Mouse (Mus musculus): Measurements from ENCODE around the gene Rhox2c. TPM values are rescaled to one million over a fixed set of nuclear protein-coding genes. Genes with fewer than 3 reads are reported as not detected.
"Not testable (repeated sequence)": the region's sequence is repeated elsewhere in the genome, so short reads cannot be mapped to it uniquely, and the experiment has no call there.

Gene Rhox2c
- total RNA-seq (2021) (not detected), polyA plus RNA-seq (2012; rRNA removed) (not detected in 2 replicates)
- long read RNA-seq: 0 reads

DNA sequence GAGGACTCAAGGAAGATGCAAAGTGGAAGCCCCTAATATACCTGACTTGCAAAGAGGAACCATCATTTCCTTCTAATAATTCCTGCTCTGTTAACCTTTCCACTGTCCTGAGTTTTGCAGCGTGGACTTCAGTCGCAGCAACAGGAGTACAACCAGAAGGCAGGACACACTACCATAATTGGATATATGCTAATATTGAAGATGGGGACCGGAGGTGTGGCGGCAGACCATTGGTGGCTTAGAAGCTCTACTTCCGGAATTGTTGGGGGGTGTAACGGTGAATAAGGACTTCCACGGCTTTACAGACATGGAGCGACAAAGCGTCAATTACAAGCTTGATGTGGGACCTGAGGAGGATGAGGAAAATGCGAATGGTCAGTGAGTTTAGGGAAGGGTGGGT, at the start of gene Rhox2c:
Gene Rhox2c, plus strand, starts transcription at position 301 of the 400 bp plus-strand sequence.
- not testable (repeated sequence) for DNase-seq

DNA sequence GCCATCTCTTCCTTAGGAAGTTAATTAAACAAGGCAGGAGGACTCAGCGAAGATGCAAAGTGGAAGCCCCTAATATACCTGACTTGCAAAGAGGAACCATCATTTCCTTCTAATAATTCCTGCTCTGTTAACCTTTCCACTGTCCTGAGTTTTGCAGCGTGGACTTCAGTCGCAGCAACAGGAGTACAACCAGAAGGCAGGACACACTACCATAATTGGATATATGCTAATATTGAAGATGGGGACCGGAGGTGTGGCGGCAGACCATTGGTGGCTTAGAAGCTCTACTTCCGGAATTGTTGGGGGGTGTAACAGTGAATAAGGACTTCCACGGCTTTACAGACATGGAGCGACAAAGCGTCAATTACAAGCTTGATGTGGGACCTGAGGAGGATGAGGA, 41.7 kb upstream of the Rhox2c start, which contains the start of gene Rhox2b:
Gene Rhox2b, plus strand, starts transcription at position 301 of the 400 bp plus-strand sequence.
- not testable (repeated sequence) for DNase-seq

DNA sequence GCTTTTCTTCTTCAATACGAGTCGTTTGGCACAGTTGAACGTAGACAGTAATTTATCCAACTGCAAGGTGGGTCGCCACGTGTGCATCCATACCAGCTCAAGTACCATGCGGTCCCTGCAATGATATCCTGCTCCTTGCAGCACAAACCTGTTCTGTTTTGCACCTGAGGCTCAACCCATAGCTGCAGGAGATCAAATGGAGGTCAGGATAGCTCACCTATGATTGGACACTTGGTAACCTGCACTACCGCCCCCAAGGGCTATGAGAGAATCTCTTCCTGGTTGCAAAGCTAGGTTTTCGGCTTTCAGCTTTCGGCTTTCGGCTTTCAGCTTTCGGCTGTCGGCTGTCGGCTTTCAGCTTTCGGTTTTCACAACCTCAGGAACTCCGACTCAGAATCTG, 21.3 kb upstream of the Rhox2c start, which contains the start of gene Rhox4b:
Gene Rhox4b, plus strand, starts transcription at position 301 of the 400 bp plus-strand sequence.
- DNase-seq: not testable (repeated sequence)

DNA sequence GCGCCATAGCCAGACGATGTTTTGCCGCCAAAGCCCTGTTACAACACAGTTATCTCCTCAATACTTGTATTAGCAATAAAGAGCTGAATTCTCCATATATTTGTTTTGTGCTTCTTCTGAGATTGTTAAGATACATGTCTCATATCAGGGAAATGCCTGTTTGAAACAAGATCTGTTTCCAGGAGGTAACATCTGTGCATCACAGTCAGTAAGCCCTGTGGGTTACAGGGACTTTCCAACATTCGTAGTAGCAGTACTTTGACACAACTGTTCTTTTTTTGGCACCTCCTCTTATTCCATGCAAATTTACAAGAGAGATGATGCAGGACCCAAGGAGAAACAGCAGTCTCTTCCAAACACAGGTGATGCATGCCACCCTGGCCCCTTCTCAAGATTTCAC, 4.8 kb downstream of the Rhox2c start, which contains the start of gene Rhox3c:
Gene Rhox3c, plus strand, starts transcription at position 301 of the 400 bp plus-strand sequence.
- not testable (repeated sequence) for DNase-seq

DNA sequence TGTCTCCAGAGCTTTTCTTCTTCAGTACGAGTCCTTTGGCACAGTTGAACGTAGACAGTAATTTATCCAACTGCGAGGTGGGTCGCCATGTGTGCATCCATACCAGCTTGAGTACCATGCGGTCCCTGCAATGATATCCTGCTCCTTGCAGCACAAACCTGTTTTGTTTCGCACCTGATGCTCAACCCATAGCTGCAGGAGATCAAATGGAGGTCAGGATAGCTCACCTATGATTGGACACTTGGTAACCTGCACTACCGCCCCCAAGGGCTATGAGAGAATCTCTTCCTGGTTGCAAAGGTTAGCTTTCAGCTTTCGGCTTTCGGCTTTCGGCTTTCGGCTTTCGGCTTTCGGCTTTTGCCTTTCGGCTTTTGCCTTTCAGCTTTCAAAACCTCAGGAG, 26.6 kb downstream of the Rhox2c start, which contains the start of gene Rhox4c:
Gene Rhox4c, plus strand, starts transcription at position 301 of the 400 bp plus-strand sequence.
- DNase-seq: not testable (repeated sequence)

DNA sequence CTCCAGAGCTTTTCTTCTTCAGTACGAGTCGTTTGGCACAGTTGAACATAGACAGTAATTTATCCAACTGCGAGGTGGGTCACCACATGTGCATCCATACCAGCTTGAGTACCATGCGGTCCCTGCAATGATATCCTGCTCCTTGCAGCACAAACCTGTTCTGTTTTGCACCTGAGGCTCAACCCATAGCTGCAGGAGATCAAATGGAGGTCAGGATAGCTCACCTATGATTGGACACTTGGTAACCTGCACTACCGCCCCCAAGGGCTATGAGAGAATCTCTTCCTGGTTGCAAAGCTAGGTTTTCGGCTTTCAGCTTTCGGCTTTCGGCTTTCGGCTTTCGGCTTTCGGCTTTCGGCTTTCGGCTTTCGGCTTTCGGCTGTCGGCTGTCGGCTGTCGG, 60.6 kb downstream of the Rhox2c start, which contains the start of gene Rhox4d:
Gene Rhox4d, plus strand, starts transcription at position 301 of the 400 bp plus-strand sequence.
- DNase-seq: not testable (repeated sequence)

Other genes starting within 250 kb of the Rhox2c start
- gene Gm9, start 242.6 kb upstream of the Rhox2c start, total RNA-seq (2021): not detected
- not detected in 2 replicates for gene Gm9, start 242.6 kb upstream of the Rhox2c start, polyA plus RNA-seq (2012; rRNA removed)
- gene Rhox1, start 231.4 kb upstream of the Rhox2c start, total RNA-seq (2021): not detected
- not detected in 2 replicates for gene Rhox1, start 231.4 kb upstream of the Rhox2c start, polyA plus RNA-seq (2012; rRNA removed)
- gene Rhox2a, start 208.7 kb upstream of the Rhox2c start, total RNA-seq (2021): not detected
- gene Rhox2a, start 208.7 kb upstream of the Rhox2c start, polyA plus RNA-seq (2012; rRNA removed): not detected in 2 replicates
- not detected for gene Rhox3a, start 203.8 kb upstream of the Rhox2c start, total RNA-seq (2021)
- not detected in 2 replicates for gene Rhox3a, start 203.8 kb upstream of the Rhox2c start, polyA plus RNA-seq (2012; rRNA removed)
- not detected for gene Rhox4a, start 188.3 kb upstream of the Rhox2c start, total RNA-seq (2021)
- gene Rhox4a, start 188.3 kb upstream of the Rhox2c start, polyA plus RNA-seq (2012; rRNA removed): not detected in 2 replicates
- not detected for gene Rhox3a2, start 73.7 kb upstream of the Rhox2c start, total RNA-seq (2021)
- gene Rhox3a2, start 73.7 kb upstream of the Rhox2c start, polyA plus RNA-seq (2012; rRNA removed): not detected in 2 replicates
- gene Rhox4a2, start 62.8 kb upstream of the Rhox2c start, total RNA-seq (2021): not detected
- not detected in 2 replicates for gene Rhox4a2, start 62.8 kb upstream of the Rhox2c start, polyA plus RNA-seq (2012; rRNA removed)
- gene Rhox2b, start 41.6 kb upstream of the Rhox2c start, total RNA-seq (2021): not detected
- gene Rhox2b, start 41.6 kb upstream of the Rhox2c start, polyA plus RNA-seq (2012; rRNA removed): not detected in 2 replicates
- gene Rhox4b, start 21.2 kb upstream of the Rhox2c start, total RNA-seq (2021): not detected
- gene Rhox4b, start 21.2 kb upstream of the Rhox2c start, polyA plus RNA-seq (2012; rRNA removed): not detected in 2 replicates
- gene Rhox3c, start 4.9 kb downstream of the Rhox2c start, total RNA-seq (2021): not detected
- gene Rhox3c, start 4.9 kb downstream of the Rhox2c start, polyA plus RNA-seq (2012; rRNA removed): not detected in 2 replicates
- gene Rhox4c, start 26.7 kb downstream of the Rhox2c start, total RNA-seq (2021): not detected
- gene Rhox4c, start 26.7 kb downstream of the Rhox2c start, polyA plus RNA-seq (2012; rRNA removed): not detected in 2 replicates
- not detected for gene Rhox2d, start 39.7 kb downstream of the Rhox2c start, total RNA-seq (2021)
- not detected in 2 replicates for gene Rhox2d, start 39.7 kb downstream of the Rhox2c start, polyA plus RNA-seq (2012; rRNA removed)
- gene Rhox4d, start 60.7 kb downstream of the Rhox2c start, total RNA-seq (2021): not detected
- not detected in 2 replicates for gene Rhox4d, start 60.7 kb downstream of the Rhox2c start, polyA plus RNA-seq (2012; rRNA removed)
- gene Rhox2e, start 76.8 kb downstream of the Rhox2c start, total RNA-seq (2021): not detected
- not detected in 2 replicates for gene Rhox2e, start 76.8 kb downstream of the Rhox2c start, polyA plus RNA-seq (2012; rRNA removed)
- gene Rhox3e, start 88.3 kb downstream of the Rhox2c start, total RNA-seq (2021): not detected
- gene Rhox3e, start 88.3 kb downstream of the Rhox2c start, polyA plus RNA-seq (2012; rRNA removed): not detected in 2 replicates
- gene Rhox4e, start 103.7 kb downstream of the Rhox2c start, total RNA-seq (2021): not detected
- gene Rhox4e, start 103.7 kb downstream of the Rhox2c start, polyA plus RNA-seq (2012; rRNA removed): not detected in 2 replicates
- not detected for gene Rhox2f, start 117.7 kb downstream of the Rhox2c start, total RNA-seq (2021)
- gene Rhox2f, start 117.7 kb downstream of the Rhox2c start, polyA plus RNA-seq (2012; rRNA removed): not detected in 2 replicates
- gene Rhox3f, start 127.3 kb downstream of the Rhox2c start, total RNA-seq (2021): not detected
- not detected in 2 replicates for gene Rhox3f, start 127.3 kb downstream of the Rhox2c start, polyA plus RNA-seq (2012; rRNA removed)
- not detected for gene Rhox4f, start 154.0 kb downstream of the Rhox2c start, total RNA-seq (2021)
- gene Rhox4f, start 154.0 kb downstream of the Rhox2c start, polyA plus RNA-seq (2012; rRNA removed): not detected in 2 replicates
- gene Rhox3g, start 174.9 kb downstream of the Rhox2c start, total RNA-seq (2021): not detected
- gene Rhox3g, start 174.9 kb downstream of the Rhox2c start, polyA plus RNA-seq (2012; rRNA removed): not detected in 2 replicates
- gene Rhox2g, start 189.8 kb downstream of the Rhox2c start, total RNA-seq (2021): not detected
- not detected in 2 replicates for gene Rhox2g, start 189.8 kb downstream of the Rhox2c start, polyA plus RNA-seq (2012; rRNA removed)
- gene Rhox4g, start 197.6 kb downstream of the Rhox2c start, total RNA-seq (2021): not detected
- gene Rhox4g, start 197.6 kb downstream of the Rhox2c start, polyA plus RNA-seq (2012; rRNA removed): not detected in 2 replicates
- gene Rhox3h, start 215.1 kb downstream of the Rhox2c start, total RNA-seq (2021): not detected
- gene Rhox3h, start 215.1 kb downstream of the Rhox2c start, polyA plus RNA-seq (2012; rRNA removed): not detected in 2 replicates
- not detected for gene Rhox2h, start 219.6 kb downstream of the Rhox2c start, total RNA-seq (2021)
- gene Rhox2h, start 219.6 kb downstream of the Rhox2c start, polyA plus RNA-seq (2012; rRNA removed): not detected in 2 replicates

Measured in adrenal gland, adult 2 months (tissue).